Mouse (Mus musculus) olfactory bulb, adult 2 months (tissue): ENCODE measurements around the gene Spice1.

Source experiments
- CTCF ChIP-seq: fragments of 200-500 bp; IDR thresholded peaks from 2 replicates; pipeline ENCODE4 v1.5.1; 2012; ENCODE audit warnings: low read depth, mild to moderate bottlenecking, low read length, moderate library complexity; ENCODE audit not compliant: insufficient read depth
- POLR2A ChIP-seq: fragments of 200-500 bp; IDR thresholded peaks from 2 replicates; pipeline ENCODE4 v1.6.1; 2012; ENCODE audit warnings: mild to moderate bottlenecking, low read depth, low read length, moderate library complexity; ENCODE audit not compliant: insufficient read depth

GRCm38 (mm10) chr16:44408290-44408689 lies 61.4 kb downstream of the Spice1 start:
- TF ChIP-seq CTCF = no peak
- no peak for TF ChIP-seq POLR2A
